Mouse (Mus musculus): ENCODE measurements at regions not wholly inside any gene's neighbourhood (a gene's known extent, or its start where the extent isn't known, plus 50 kb on each side); places are given as distances from the start of the nearest gene placed in this dataset.

DNA sequence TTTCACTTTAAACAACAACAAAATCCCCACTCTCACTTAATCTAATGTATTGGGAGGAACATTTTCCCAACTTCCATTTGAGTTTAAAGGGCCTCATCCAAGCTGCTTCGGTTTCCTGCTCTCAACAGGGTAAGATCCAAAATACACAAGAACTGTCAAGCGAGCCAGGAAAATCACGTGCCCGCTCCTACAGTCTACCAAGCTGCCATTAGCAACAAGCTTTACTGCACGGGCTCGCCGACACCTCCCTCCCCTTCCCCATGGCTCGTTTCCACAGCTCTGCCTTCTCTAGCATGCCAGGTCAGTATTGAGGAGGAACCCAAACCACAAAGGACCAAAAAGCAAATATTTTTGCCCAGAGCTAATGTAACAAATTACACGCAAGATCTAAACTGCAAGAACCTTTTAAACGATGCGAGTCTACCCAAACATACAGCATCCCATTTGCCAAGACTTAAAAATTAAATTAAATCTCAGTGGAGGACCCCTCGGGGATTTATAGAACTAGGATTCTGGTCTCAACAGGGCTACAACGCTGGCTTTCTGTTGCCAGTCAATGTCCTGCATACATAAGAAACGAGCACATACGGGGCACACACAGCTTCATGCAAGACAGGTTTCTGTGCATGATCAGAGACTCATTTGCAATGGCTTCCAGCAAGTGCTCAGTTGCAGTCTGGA, 435.4 kb upstream of the Jarid2 start:
- no peak for DNase-seq (ENCODE audit: low read depth)

DNA sequence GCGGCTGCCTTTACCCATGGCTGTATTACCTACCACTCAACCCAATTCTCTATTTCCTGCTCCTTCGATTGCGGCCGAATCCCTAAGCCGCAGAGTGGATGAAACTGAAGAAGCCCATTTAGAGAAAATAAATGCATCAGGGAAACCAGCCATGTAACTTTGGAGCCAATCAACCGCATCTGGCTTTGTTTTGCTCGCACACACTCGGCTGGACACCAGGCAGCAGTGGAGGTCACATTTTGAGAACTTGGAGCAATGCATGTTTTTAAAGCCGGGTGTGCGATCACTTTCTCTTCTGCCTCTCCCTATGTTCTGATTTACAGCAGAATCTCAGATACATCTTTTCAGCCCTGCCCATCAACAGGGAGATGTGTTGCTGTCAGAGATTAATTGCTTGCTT, 433.7 kb upstream of the Jarid2 start:
- DNase-seq (ENCODE audit: low read depth), result no peak

DNA sequence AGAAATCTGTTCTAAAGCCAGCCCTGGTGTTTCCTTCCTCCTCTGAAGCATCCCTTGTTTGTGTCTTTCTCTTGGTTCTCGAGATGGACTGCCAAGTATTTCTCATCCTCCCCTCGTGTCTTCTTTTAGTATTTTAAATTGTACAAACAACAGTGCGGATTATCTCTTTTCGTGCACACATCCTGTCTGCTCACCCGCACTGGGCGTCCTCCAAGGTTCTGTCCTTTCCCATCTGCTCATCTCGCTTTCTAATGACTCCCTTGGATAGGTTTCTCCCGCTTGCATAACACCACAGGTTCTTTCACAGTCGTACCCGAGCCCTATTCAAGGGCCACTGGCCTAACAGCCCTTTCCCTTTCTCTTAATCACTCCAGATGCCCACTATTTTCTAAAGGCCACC, 428.7 kb upstream of the Jarid2 start:
- no peak for DNase-seq (ENCODE audit: low read depth)

DNA sequence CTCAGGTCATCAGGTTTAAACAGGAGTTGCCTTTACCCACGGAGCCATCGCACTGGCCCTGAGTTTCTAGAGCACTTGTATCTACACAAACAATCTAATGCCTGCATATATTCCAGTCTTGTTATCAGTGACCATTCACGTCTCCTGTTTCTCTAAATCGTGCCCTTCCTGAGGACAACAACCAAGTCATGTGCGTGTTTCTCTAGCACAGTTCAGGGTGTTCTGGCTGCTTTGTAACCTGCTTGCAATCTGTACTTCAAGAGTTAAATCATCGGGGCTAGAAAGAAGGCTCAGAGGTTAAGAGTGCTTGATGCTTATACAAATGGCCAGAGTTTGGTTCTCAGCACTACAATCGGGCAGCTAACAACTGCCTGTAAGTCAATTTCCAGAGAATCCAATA, 428.1 kb upstream of the Jarid2 start:
- DNase-seq (ENCODE audit: low read depth), result no peak

DNA sequence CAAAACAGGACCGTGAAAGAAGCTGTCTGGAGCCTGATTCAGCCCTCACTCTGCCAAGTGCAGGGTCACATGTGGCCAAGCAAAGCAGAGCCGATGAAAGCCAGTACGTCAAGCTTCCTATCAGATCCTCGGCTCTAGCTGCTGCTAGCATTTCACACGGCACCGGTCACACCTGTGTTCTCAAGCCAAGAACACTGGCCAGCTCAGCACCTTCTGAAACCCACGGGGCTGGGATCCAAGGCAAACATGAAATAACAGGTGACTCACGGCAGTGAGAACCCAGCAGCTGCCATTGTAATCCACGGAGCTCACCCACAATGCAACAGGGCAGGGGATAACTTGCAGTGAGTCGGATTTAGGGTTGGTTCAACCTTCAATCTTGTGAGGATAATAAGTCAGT, 427.3 kb upstream of the Jarid2 start:
- DNase-seq (ENCODE audit: low read depth), result no peak

DNA sequence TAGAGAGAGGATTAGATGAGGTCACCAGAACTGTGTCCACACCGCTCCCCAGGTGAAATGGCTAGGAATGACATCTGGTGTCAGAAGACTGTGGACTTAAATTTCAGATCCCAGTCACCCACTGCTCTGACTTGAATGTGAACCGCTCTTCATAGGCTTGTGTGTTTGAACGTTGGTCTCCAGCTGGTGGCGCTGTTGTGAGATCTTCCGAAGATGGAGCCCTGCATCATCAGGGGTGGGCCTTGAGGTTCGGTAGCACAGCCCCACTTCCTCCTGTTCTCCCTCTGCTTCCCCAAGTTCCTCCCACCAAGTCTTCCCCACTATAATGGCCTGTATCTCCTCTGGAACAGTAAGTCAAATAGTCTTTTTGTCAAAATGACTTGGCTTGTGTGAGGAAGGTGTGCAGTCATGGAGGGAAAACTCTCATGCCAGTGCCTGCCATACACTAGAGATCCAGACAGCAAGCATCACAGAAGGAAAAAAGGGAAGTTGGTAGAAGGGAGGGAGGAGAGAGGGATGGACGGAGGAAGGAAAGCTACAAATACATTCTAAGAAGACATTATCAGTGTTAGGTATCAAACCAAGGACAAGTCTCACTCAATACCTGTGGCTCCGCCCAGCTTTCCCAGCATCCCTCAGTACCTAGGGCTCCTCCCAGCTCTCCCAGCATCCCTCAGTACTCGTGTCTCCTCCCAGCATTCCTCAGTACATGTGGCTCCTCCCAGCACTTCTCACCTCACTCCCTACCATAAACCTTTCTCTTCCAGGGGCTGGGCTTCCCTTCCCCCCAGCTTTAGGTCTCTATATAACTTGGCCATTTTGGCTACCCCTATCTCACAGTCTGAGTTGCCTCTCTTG, 423.9 kb upstream of the Jarid2 start:
- DNase-seq (ENCODE audit: low read depth), result peak; percentile 86

DNA sequence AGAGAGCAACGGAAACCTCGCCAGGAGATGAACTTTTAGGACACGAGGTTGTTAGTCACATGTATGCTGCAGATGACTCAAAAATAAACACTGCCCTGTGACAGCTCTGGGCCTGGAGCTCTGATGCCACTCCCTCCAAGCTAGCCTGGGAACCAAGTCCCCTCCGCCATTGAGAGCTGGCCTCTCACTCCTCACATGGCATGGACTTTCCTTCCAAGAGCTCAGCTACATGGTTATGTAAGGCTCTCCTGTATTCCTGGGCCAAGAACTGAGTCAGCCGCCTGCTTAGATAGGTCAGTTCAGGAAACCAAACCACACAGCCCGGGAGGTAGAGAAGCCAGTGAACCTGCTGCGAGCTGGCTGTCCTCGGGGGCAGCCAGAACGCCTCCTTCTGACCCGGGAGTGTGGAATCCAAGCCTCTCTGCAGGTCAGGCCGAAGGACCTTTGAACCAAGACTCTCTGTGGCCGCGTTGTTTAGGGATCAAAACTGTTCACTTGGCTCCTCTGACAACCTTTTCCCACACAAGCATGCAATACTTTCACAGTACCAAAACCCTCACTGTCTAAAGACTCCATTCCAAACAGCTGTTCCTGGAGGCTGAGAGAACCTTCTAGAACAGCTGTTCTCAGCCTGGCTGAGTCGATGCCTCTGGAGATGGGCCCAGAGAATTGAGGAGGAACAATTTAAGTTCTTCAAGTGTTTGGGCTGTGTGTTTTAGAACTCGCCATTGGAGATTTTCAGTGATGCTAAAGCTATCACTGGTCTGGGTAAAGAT, 422.8 kb upstream of the Jarid2 start:
- peak; percentile 63 for DNase-seq (ENCODE audit: low read depth)

DNA sequence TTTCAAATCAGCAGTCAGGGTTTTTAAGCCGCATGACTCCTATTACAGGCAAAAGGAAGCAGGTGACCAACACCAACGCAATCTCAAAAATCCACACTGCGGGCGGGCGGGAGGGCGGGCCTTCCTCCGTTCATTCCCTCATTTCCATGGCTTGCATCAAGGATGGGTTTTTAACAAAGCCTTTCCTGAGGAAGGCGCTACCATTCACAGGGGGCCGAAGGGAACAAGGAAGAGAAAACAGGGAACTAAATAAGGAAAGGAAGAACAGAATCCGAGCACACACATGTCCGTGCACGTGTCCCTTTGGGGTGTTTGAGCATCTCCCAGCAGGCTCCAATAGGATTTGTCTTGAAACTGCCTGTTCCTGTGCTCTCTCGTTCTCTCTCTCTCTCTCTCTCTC, 421.0 kb upstream of the Jarid2 start:
- DNase-seq (ENCODE audit: low read depth), result no peak

DNA sequence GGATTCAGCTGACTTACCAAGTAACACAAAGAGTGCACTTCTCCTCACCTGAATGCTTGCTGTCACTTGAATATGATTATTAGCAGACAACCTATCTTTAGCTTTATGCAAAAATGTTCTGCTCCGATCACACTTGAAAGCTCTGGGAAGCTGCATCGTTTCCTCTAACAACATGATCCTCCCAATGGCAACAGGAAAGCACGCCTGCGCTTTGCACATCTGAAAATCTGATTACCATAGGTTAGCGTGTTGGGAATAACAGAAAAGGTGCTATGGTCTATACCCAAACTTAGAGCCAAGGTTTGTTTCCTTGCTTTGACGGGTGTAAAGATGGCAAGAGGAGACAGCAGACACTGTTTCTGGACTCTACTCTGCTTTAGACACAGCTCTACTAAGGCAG, 417.0 kb upstream of the Jarid2 start:
- DNase-seq (ENCODE audit: low read depth), result no peak

DNA sequence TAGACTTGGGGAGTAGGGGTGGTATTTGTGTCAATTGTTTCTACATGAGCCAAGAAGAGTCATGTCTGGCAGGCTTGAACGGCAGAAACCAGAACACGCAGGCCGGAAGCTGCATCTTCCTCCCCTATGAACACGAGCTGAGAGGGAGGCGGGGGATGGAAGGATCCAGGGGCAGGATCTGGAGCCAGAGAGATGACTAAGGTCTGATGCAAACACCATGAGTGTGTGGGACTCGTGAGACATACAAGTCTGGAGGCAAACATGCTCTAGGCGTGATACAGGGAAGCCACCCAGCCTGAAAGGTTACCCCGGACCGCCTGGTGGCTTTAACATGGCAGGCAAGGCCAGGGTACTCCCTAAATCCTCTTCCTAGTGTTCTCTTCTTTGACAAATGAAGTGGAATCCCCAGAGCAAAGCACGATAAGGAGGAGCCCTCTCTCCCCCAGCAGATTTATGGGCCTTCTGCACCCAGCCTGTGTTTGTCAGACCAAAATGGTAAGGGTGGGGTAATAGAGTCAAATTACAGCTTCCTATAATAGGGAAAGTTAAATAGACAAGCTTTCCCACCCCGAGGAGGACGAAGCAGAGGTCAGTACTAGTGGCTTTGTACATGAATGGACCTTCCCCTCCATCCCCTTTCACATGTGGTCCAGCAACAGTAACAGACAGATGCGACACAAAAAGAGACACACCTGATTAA, 412.4 kb upstream of the Jarid2 start:
- DNase-seq (ENCODE audit: low read depth), result no peak

DNA sequence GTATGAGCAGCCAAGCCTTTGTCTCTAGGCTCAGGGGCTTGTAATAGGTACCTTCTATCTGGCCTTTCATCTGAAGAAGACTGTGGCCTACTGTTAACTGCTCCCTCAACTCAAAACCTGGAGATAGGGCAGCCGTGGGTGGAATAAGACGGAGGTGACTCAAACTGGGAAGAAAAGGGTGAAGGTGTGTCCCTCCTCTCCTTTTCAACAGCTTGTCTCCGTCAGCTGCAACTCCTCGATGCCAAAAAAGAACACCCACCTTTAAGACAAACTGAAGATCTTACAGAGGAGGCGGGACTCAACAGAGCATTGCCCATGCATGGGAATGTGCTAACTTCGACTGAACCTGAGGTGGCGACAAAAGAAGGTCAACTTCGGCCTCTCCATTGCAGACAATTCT, 411.7 kb upstream of the Jarid2 start:
- DNase-seq (ENCODE audit: low read depth), result no peak

DNA sequence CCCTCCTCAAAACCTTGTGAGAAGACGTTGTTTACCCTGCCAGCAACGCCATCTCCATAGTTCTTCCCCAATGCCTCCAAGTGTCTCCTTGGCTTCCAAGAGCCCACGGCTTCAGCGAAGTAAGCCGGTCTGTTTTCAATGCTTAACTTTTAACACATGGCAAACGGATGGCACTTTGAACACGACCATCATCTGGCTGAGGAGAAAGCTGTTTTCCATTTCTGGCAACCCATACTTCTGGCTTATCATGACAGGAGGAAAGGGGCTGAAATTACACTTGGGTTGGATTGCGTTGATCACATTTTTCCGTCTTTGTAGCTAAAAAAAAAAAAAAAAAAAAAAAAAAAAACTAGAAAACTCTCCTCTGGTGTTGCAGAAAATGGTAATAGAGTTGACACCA, 410.2 kb upstream of the Jarid2 start:
- DNase-seq (ENCODE audit: low read depth), result no peak

DNA sequence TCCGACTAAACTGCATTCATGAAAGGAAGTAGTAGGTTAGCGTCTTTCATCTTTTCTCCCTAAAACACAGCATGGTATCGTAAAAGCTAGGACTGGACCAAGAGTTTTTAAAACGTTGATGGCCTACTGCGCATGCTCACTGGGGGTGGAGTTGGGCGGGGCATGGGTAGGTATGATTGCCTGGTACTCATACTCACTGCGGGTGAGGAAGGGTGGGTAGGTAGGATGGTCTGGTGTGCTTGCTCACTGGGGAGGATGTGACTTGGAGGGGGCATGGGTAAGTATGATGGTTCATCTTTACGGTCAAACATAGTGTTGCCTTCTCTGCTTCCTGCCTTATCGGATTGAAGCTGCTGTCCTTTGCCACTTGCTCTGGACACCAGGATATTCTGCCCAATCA, 409.8 kb upstream of the Jarid2 start:
- DNase-seq (ENCODE audit: low read depth), result no peak

DNA sequence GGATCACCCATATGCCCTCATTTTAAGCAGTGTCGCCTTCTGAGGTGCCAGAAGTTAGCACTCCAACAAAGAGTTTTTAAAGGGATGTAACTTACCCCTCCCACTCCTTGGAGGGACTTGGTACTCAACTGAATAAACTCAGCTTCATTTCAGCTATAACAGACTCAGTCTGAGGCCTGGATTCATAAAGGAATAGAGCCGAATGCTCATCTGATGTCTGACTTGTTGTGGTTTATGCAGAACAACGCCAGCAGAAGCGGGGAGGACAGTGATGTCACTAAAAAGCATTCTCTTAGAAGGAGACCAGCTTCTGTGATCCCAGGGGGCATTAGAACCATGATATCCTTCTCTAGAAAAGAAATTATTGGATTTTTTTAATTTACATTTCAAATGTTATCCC, 409.0 kb upstream of the Jarid2 start:
- DNase-seq (ENCODE audit: low read depth), result no peak

DNA sequence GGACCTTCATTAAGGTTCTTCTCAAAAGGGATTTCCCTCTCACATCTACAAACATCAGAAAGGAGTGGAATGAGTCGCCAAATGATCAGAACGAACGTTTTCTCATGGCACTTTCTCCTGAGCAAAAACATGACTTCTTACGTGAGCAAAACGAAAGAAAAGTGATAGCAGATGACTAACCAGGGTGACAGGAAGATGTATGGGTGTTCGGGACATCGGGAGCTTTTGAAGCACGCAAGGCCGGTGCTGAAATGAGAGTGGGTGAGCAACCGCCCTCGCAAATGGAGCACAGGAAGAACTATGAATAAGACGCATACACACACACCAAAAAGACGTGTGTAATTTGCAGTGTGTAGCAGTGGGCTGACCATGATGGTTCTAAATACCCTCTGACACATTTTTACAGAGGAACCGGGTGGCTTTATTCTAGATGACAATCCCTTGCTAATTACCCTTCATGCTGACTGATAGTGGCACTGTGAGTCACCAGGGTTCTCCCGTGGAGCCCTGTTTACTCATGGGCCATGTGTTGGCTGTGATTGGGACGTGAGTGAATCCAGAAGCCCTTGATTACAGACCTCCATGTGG, 408.2 kb upstream of the Jarid2 start:
- no peak for DNase-seq (ENCODE audit: low read depth)

DNA sequence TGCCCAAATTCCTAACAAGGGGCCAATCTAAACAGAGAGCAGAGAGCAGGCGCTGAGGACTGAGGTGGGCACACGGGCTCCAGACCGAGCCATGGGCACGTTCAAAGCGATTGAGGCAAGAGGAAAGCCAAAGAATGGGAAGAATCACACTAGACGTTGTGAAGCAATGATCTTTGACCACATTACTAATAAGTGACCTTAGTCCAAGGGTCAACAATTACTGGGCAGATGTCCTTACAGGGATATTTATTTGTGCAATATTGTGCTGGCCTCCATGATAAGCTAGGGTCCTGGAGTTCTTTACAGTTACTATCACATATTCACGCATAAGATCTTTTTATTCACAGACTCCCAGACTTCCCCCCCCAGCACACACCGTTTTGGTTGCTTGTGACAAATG, 400.9 kb upstream of the Jarid2 start:
- DNase-seq (ENCODE audit: low read depth), result no peak

DNA sequence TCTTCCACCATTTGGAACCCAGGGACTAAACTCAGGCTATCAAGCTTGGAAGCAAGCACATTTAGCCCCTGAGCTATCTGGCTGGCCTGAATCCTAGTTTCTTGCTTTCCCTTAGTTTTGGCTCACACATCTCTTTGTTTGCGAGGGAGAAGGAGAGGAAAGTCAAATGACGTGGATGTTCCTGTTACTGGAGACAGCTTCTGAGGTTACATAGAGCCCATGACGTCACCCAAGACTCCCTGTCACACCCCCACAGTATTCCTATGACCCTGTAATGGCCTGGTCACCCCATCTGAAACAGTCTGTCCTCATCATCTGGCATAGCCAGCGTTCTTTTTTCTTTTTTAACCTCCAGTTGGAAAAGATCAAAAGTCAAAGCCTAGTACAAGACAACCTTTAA, 400.1 kb upstream of the Jarid2 start:
- DNase-seq (ENCODE audit: low read depth), result no peak

DNA sequence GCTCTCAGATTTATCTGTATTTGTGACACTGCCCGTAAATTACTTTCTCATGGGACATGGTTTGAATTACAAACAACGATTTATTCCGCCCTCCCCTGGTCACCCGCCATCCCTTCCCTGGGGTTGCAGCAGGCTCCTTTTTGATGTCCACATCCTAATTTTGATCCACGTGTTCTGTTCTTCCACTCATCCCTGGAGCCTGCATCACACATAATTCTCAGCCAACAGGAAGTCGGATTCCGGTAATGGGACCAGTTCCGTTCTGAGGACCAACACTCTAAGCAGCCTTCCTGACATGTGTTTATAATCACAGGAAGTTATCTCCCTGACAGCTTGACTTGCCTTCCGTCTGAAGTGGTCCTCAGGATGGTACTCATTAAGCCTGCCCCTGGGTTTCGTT, 399.6 kb upstream of the Jarid2 start:
- DNase-seq (ENCODE audit: low read depth), result no peak

DNA sequence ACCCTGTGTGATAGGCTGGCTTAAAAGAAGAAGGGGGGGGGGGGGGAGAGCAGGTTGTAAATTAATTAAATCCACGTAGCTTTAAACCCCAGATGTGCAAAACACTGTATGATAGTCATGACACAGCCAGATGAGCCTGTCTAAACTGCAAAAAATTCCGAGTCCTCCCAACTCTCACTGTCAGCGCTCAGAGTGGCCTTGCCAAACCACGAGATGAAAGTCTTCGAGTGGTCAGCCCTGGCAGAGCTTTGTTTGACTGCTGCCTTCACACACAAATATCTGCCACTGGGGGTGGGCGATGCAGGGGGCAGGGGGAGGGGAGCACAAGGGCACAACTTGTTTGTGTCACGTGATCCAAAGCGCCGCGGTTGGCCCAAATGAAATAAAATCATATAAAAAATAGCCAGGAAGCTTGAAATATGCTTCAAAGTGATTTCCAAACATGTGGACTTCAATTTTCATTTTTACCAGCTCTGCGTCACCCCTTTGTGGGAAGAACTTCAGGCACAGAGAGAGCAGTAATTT, 396.5 kb upstream of the Jarid2 start:
- no peak for DNase-seq (ENCODE audit: low read depth)

DNA sequence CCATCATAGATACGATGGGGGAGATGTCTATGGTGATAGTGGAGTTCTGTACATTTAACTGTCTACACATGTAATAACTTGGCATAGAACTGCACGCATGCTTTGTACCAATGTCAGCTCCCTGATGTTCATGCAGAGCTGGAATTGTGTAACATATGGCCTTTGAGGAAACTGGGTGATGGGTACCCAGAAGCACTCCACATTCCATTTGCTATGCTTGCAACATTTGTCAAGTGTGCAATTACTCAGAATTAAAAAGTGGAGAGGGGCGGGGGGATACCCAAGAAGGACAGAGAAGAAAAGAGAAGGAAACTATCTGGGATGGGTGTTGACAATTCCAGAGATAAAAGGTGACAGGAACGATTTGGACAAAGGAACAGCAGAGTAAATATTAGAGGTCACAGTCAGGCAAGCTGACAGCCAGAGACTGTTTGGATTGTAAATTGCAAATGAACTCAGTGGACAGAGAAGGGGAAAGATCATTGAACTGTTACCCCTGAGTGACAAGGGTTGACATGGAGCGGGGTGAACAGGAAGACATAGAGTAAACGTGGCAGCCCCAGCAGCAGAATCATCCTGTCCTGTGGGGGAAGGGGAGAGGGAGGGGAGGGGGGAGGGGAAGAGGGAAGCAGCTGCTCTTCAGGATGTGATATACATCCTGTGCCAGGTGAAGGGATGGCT, 390.1 kb upstream of the Jarid2 start:
- DNase-seq (ENCODE audit: low read depth), result no peak

DNA sequence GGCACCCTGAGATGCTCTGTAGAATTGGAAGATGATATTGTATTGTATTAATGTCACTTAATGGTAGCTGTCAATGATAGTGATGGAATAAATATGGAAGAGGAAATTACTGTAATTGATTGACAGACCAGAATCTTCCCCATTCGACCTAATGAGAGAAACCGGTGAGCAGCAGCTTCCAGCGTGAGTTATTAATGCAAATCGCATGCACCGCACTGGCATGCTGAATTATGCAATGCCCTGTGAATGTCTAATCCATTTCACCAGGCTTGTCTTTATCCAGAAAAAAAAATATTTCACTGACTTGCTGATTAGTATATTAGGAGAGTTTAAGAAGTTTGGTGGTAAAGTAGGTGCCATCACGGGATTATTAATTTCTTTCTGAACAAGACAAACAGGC, 384.2 kb upstream of the Jarid2 start:
- no peak for DNase-seq (ENCODE audit: low read depth)
